ENCODE assay signal across 32 mouse cellular contexts in the genomic region with DNA sequence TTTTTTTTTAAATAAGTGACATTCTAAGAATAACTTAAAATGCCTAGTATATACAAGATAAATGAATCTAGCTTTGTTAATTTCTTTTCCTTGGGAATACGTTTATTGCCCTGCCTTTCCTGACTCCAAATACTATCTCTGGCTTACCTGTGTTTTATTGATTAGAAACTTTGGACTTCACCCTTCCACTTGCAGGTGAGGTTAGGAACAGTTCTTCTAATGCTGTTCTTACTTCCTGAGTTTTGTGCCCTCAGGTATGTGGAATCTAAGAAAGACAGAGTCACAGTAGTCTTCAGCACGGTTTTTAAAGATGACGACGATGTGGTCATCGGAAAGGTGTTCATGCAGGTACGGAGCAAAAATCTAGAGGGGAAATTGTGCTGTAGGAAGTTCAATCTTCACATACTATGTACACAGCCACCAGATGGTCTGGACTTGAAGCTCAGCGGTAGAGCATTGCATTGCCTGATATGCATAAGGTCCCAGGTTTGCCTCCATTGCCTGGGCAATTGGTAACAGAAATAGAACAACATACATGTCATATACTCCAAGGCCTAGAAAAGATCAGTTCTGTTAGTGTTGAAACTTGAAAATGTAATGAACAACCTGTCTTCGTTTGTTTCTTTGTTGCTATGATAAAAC. TPM values are rescaled to one million over a fixed set of nuclear protein-coding genes. Genes with fewer than 3 reads are reported as not detected.
DNase-seq lines count a peak whose midpoint lies in the region; ATAC-seq and TF ChIP-seq lines count a peak whose summit lies in the region.
"Had no signal": no experiment of that assay in that cellular context is flagged by ENCODE, and none has a peak within 500 bp of the region (broad histone marks: within the 10 kb centered on the region; RNA-seq: fewer than 3 reads in every experiment).

No protein-coding gene starts in this region.

- no peak for ATAC-seq in heart, embryonic 15.5 days (replicated peaks; ENCODE audit: insufficient number of reproducible peaks, insufficient read depth, low FRiP score, low read depth)
- ATAC-seq in intestine, embryonic 16.5 days, result peak; percentile 73
- no peak for ATAC-seq in midbrain, embryonic 16.5 days
- ATAC-seq: activated CD4-positive, CD25-positive, alpha-beta regulatory T cell, adult 4 months; forebrain, embryonic 14.5 days; forebrain, postnatal 0 days; hindbrain, postnatal 0 days; inflammation-experienced regulatory T-cells, adult 6 months had no signal

- no peak for DNase-seq in heart, postnatal 25 days (ENCODE audit: low spot score)
- DNase-seq in ES-E14 (ENCODE audit: low read depth, low spot score), result no peak
- DNase-seq in adrenal gland, adult (ENCODE audit: inconsistent age in 2 of 2, low spot score in 1 of 2), result no peak
- DNase-seq in ovary, postnatal 36 days (ENCODE audit: low spot score), result no peak
- DNase-seq: adrenal gland, postnatal 10 days; B cell, adult 2 months; cerebellum, adult 11 months; cerebellum, adult 2 months; cerebellum, adult 9-11 months; cerebellum, postnatal 25 days; forebrain, postnatal 0 days; gastrocnemius, adult 2 months; gastrocnemius, postnatal 25 days; heart, adult 2 months; heart, postnatal 10 days; heart, postnatal 4 days had no signal

- WGBS in heart, embryonic 15.5 days, result 94% methylated on average over 8 of the region's 8 CpGs
- 82% methylated on average over 8 of the region's 8 CpGs for WGBS in intestine, embryonic 16.5 days
- 98% methylated on average over 8 of the region's 8 CpGs for WGBS in midbrain, embryonic 16.5 days

- H3K27me3 ChIP-seq in heart, embryonic 15.5 days, result no peaks in the 10 kb centered on the region
- no peaks in the 10 kb centered on the region for H3K27me3 ChIP-seq in intestine, embryonic 16.5 days (replicated peaks; ENCODE audit: control insufficient read depth, insufficient read depth, low read length)
- H3K27me3 ChIP-seq in midbrain, embryonic 16.5 days (ENCODE audit: control insufficient read depth, insufficient read depth, low read depth, low read length), result no peaks in the 10 kb centered on the region
- H3K27me3 ChIP-seq: CH12.LX; embryonic facial prominence, embryonic 12.5 days; embryonic facial prominence, embryonic 15.5 days had no signal

- H3K27ac ChIP-seq in heart, embryonic 15.5 days, result peak overlapping the region; percentile 50; the same call in 1 of the 2 replicates
- peak overlapping the region; percentile 85; the same call in 1 of the 2 replicates for H3K27ac ChIP-seq in ES-E14 (ENCODE audit: insufficient read depth, low read depth, low read length, poor library complexity, severe bottlenecking)
- peak overlapping the region; percentile 57 for H3K27ac ChIP-seq in intestine, embryonic 16.5 days (ENCODE audit: low read length)
- H3K27ac ChIP-seq in midbrain, embryonic 16.5 days (ENCODE audit: low read length), result no peak overlapping the region
- H3K27ac ChIP-seq: embryonic facial prominence, embryonic 12.5 days; embryonic facial prominence, embryonic 15.5 days; gastrocnemius, adult 2 months; heart, adult 2 months; heart, embryonic 10.5 days; hindbrain, embryonic 14.5 days; hindbrain, postnatal 0 days had no signal

- H3K4me2 ChIP-seq in heart, embryonic 15.5 days, result no peak overlapping the region
- H3K4me2 ChIP-seq in intestine, embryonic 16.5 days (ENCODE audit: low read depth, low read length), result no peak overlapping the region; the same call in 1 of the 2 replicates
- no peak overlapping the region for H3K4me2 ChIP-seq in midbrain, embryonic 16.5 days (ENCODE audit: low read length)
- H3K4me2 ChIP-seq: embryonic facial prominence, embryonic 12.5 days; embryonic facial prominence, embryonic 15.5 days; hindbrain, embryonic 14.5 days had no signal

- H3K4me1 ChIP-seq in heart, embryonic 15.5 days (replicated peaks), result peaks cover 14% of the 10 kb centered on the region
- H3K4me1 ChIP-seq in ES-E14 (ENCODE audit: control insufficient read depth in 2 of 2, insufficient read depth in 2 of 2, low read length in 2 of 2, poor library complexity in 1 of 2), result peaks cover 2 to 13% of the 10 kb centered on the region in 2 experiments; a peak in 3 of 4 replicates
- H3K4me1 ChIP-seq in intestine, embryonic 16.5 days (ENCODE audit: control insufficient read depth, insufficient read depth, low read length), result peaks cover 5% of the 10 kb centered on the region
- H3K4me1 ChIP-seq in midbrain, embryonic 16.5 days (ENCODE audit: control insufficient read depth, insufficient read depth, low read length), result no peaks in the 10 kb centered on the region
- H3K4me1 ChIP-seq: embryonic facial prominence, embryonic 12.5 days; embryonic facial prominence, embryonic 15.5 days had no signal

- H3K36me3 ChIP-seq in heart, embryonic 15.5 days, result peaks cover 88% of the 10 kb centered on the region
- peaks cover 28% of the 10 kb centered on the region for H3K36me3 ChIP-seq in ES-E14 (ENCODE audit: control insufficient read depth, insufficient read depth, low read length, poor library complexity, severe bottlenecking)
- peaks cover 11% of the 10 kb centered on the region; the same call in 1 of the 2 replicates for H3K36me3 ChIP-seq in intestine, embryonic 16.5 days (ENCODE audit: control insufficient read depth, insufficient read depth, low read length)
- peaks cover 42% of the 10 kb centered on the region for H3K36me3 ChIP-seq in midbrain, embryonic 16.5 days (ENCODE audit: control insufficient read depth, insufficient read depth, low read length)

- no peak overlapping the region for H3K4me3 ChIP-seq in heart, embryonic 15.5 days
- no peak overlapping the region for H3K4me3 ChIP-seq in ES-E14 (ENCODE audit: insufficient read depth in 1 of 2, low read depth in 1 of 2, low read length in 2 of 2, poor library complexity in 1 of 2, severe bottlenecking in 1 of 2)
- no peak overlapping the region for H3K4me3 ChIP-seq in intestine, embryonic 16.5 days (ENCODE audit: low read length)
- H3K4me3 ChIP-seq in midbrain, embryonic 16.5 days (ENCODE audit: low read depth, low read length), result no peak overlapping the region
- H3K4me3 ChIP-seq: embryonic facial prominence, embryonic 12.5 days; embryonic facial prominence, embryonic 15.5 days; gastrocnemius, adult 2 months; heart, adult 2 months; heart, embryonic 10.5 days had no signal

- intact Hi-C loops in heart, postnatal 25 days (cut with DNase I), result no loop called here

- no peak overlapping the region for H3K9ac ChIP-seq in heart, embryonic 15.5 days
- no peak overlapping the region for H3K9ac ChIP-seq in ES-E14 (ENCODE audit: insufficient read depth, low read depth, low read length, poor library complexity, severe bottlenecking)
- H3K9ac ChIP-seq in intestine, embryonic 16.5 days (ENCODE audit: low read depth, low read length), result no peak overlapping the region
- no peak overlapping the region for H3K9ac ChIP-seq in midbrain, embryonic 16.5 days (ENCODE audit: low read depth, low read length)
- H3K9ac ChIP-seq: embryonic facial prominence, embryonic 12.5 days; embryonic facial prominence, embryonic 15.5 days; forebrain, postnatal 0 days; hindbrain, embryonic 14.5 days had no signal

- in situ Hi-C loops in ES-E14 (cut with MboI; ENCODE audit: low sequenced_read_pairs in 2 of 2, unreplicated experiment in 2 of 2), result no loop called here

- H3K9me3 ChIP-seq in heart, embryonic 15.5 days (replicated peaks), result no peaks in the 10 kb centered on the region
- no peaks in the 10 kb centered on the region for H3K9me3 ChIP-seq in ES-E14 (ENCODE audit: control insufficient read depth, insufficient read depth, low read depth, low read length)
- H3K9me3 ChIP-seq in intestine, embryonic 16.5 days (ENCODE audit: control insufficient read depth, low read length), result no peaks in the 10 kb centered on the region
- no peaks in the 10 kb centered on the region for H3K9me3 ChIP-seq in midbrain, embryonic 16.5 days (replicated peaks; ENCODE audit: control insufficient read depth, low read length, poor library complexity, severe bottlenecking)
- H3K9me3 ChIP-seq: embryonic facial prominence, embryonic 12.5 days; embryonic facial prominence, embryonic 15.5 days; heart, embryonic 10.5 days had no signal

TF ChIP-seq in ES-E14, 5 proteins besides CTCF, POLR2A, EP300 and RAD21 (continues in another document):
- TF ChIP-seq HCFC1 (IDR thresholded peaks at IDR 0.05; ENCODE audit: borderline replicate concordance, insufficient read depth, low read length) (no peak), CHD2 (IDR thresholded peaks at IDR 0.05; ENCODE audit: low read depth, low read length) (no peak), MAFK (IDR thresholded peaks at IDR 0.05; ENCODE audit: insufficient read depth, low read depth, low read length) (no peak)

RNA-seq across cellular contexts. Expression of a gene that starts 19.9 kb away (rescaled TPM):
- 406 and 413 TPM in 2 replicates for polyA plus RNA-seq in heart, embryonic 15.5 days (2015; fragmentation: Nextera tagmentation; extraction: Ambion mirVana)
- 100 to 1,000 TPM; 134 to 140 TPM for total RNA-seq in heart, postnatal 25 days (2021)
- total RNA-seq in ES-E14 (2012; rRNA removed), result 67.5 and 100 TPM in 2 replicates
- 556 and 575 TPM in 2 replicates for polyA plus RNA-seq in intestine, embryonic 16.5 days (2015; fragmentation: Nextera tagmentation; extraction: Ambion mirVana)
- polyA plus RNA-seq in midbrain, embryonic 16.5 days (2015; fragmentation: Nextera tagmentation; extraction: Ambion mirVana), result 434 and 444 TPM in 2 replicates

RNA-seq across cellular contexts. Expression of a gene that starts 22.5 kb away (rescaled TPM):
- polyA plus RNA-seq in heart, embryonic 15.5 days (2015; fragmentation: Nextera tagmentation; extraction: Ambion mirVana), result 0.13 and 0.34 TPM in 2 replicates
- total RNA-seq in heart, postnatal 25 days (2021), result not detected
- 0.45 and 0.95 TPM in 2 replicates for total RNA-seq in ES-E14 (2012; rRNA removed)
- polyA plus RNA-seq in intestine, embryonic 16.5 days (2015; fragmentation: Nextera tagmentation; extraction: Ambion mirVana), result 2.6 and 2.7 TPM in 2 replicates
- 0.20 and 0.34 TPM in 2 replicates for polyA plus RNA-seq in midbrain, embryonic 16.5 days (2015; fragmentation: Nextera tagmentation; extraction: Ambion mirVana)
- total RNA-seq: adrenal gland, adult 18-20 months; CH12.LX; common myeloid progenitor, adult 5-6 weeks; forebrain, postnatal 0 days; gastrocnemius, adult 2 months; gastrocnemius, postnatal 25 days; heart, adult 2 months; heart, postnatal 10 days; heart, postnatal 4 days; hindbrain, postnatal 0 days had no signal
- polyA plus RNA-seq: cerebellum, adult 2 months; embryonic facial prominence, embryonic 12.5 days; embryonic facial prominence, embryonic 15.5 days; forebrain, embryonic 11.5 days; forebrain, postnatal 0 days; hindbrain, embryonic 11.5 days; hindbrain, postnatal 0 days had no signal

RNA-seq across cellular contexts. Expression of a gene that starts 28.7 kb away (rescaled TPM):
- polyA plus RNA-seq in heart, embryonic 15.5 days (2015; fragmentation: Nextera tagmentation; extraction: Ambion mirVana), result 168 and 209 TPM in 2 replicates
- total RNA-seq in heart, postnatal 25 days (2021), result 10 to 100 TPM; 87.5 to 94.8 TPM
- 127 and 138 TPM in 2 replicates for total RNA-seq in ES-E14 (2012; rRNA removed)
- 246 and 256 TPM in 2 replicates for polyA plus RNA-seq in intestine, embryonic 16.5 days (2015; fragmentation: Nextera tagmentation; extraction: Ambion mirVana)
- 205 and 212 TPM in 2 replicates for polyA plus RNA-seq in midbrain, embryonic 16.5 days (2015; fragmentation: Nextera tagmentation; extraction: Ambion mirVana)

RNA-seq across cellular contexts. Expression of a gene that starts 28.9 kb away (rescaled TPM):
- 276 and 288 TPM in 2 replicates for polyA plus RNA-seq in heart, embryonic 15.5 days (2015; fragmentation: Nextera tagmentation; extraction: Ambion mirVana)
- total RNA-seq in heart, postnatal 25 days (2021), result 100 to 1,000 TPM; 160 to 161 TPM
- total RNA-seq in ES-E14 (2012; rRNA removed), result 63.9 and 84.4 TPM in 2 replicates
- 139 and 148 TPM in 2 replicates for polyA plus RNA-seq in intestine, embryonic 16.5 days (2015; fragmentation: Nextera tagmentation; extraction: Ambion mirVana)
- 117 and 125 TPM in 2 replicates for polyA plus RNA-seq in midbrain, embryonic 16.5 days (2015; fragmentation: Nextera tagmentation; extraction: Ambion mirVana)

RNA-seq across cellular contexts. Expression of a gene that starts 49.6 kb away (rescaled TPM):
- polyA plus RNA-seq in heart, embryonic 15.5 days (2015; fragmentation: Nextera tagmentation; extraction: Ambion mirVana), result 44.9 and 48.1 TPM in 2 replicates
- 10 to 100 TPM; 38.4 to 41.5 TPM for total RNA-seq in heart, postnatal 25 days (2021)
- total RNA-seq in ES-E14 (2012; rRNA removed), result 38.0 and 41.9 TPM in 2 replicates
- polyA plus RNA-seq in intestine, embryonic 16.5 days (2015; fragmentation: Nextera tagmentation; extraction: Ambion mirVana), result 77.3 and 79.8 TPM in 2 replicates
- 6.2 and 8.4 TPM in 2 replicates for polyA plus RNA-seq in midbrain, embryonic 16.5 days (2015; fragmentation: Nextera tagmentation; extraction: Ambion mirVana)
